Mouse (Mus musculus) embryonic fibroblast, embryonic 13.5 days (primary cell): ENCODE results near the gene Npas3. TPM values are rescaled to one million over a fixed set of nuclear protein-coding genes. Genes with fewer than 3 reads are reported as not detected.
A peak's percentile ranks its signal among the peaks of the same experiment; 100 is the strongest.

Source experiments
- H3K27ac ChIP-seq: 2 replicates; pipeline ENCODE4 v1.5.1; 2012; ENCODE audit warnings: low read length, control low read depth, inconsistent platforms; ENCODE audit not compliant: insufficient read depth
- H3K4me1 ChIP-seq: 2 replicates; pipeline ENCODE4 v1.6.1; 2011; ENCODE audit warnings: low read length; ENCODE audit not compliant: control insufficient read depth, insufficient read depth
- H3K4me3 ChIP-seq: 2 replicates; pipeline ENCODE4 v1.5.1; 2011; ENCODE audit warnings: mild to moderate bottlenecking, control low read depth, low read length; ENCODE audit not compliant: insufficient read depth
- CTCF ChIP-seq: IDR thresholded peaks from 2 replicates; pipeline ENCODE4 v1.5.1; 2011; ENCODE audit warnings: mild to moderate bottlenecking, control low read depth, low read length, moderate library complexity, borderline replicate concordance; ENCODE audit not compliant: insufficient read depth
- POLR2A ChIP-seq: IDR thresholded peaks from 2 replicates; pipeline ENCODE4 v1.6.1; 2011; ENCODE audit warnings: low read depth, mild to moderate bottlenecking, control low read depth, low read length, moderate library complexity
- polyA plus RNA-seq: library from polyadenylated mRNA; stranded (reverse); fragments of >200 nt; gene quantifications from 2 replicates; pipeline ENCODE4 v1.2.4, GENCODE M21; 2011; ENCODE audit warnings: low read depth; ENCODE audit not compliant: missing spikeins, insufficient read length

Gene Npas3
- polyA plus RNA-seq, 1 experiment = 6.6 TPM

GRCm38 (mm10) chr12:54068757-54069146 lies 820.3 kb downstream of the Npas3 start:
- no peak overlapping the region for H3K4me3 ChIP-seq
- H3K27ac ChIP-seq = no peak overlapping the region
- H3K4me1 ChIP-seq = no peaks in the 10 kb centered on the region
- no peak for TF ChIP-seq CTCF
- TF ChIP-seq POLR2A = no peak

GRCm38 (mm10) chr12:54074012-54074411 lies 825.5 kb downstream of the Npas3 start:
- TF ChIP-seq CTCF (no peak), POLR2A (no peak)
- Histone ChIP-seq H3K27ac (no peak overlapping the region), H3K4me3 (no peak overlapping the region), H3K4me1 (no peaks in the 10 kb centered on the region)

GRCm38 (mm10) chr12:54080996-54081395 lies 832.5 kb downstream of the Npas3 start:
- TF ChIP-seq POLR2A = no peak
- TF ChIP-seq CTCF = no peak
- no peaks in the 10 kb centered on the region for H3K4me1 ChIP-seq
- no peak overlapping the region for H3K27ac ChIP-seq
- H3K4me3 ChIP-seq = no peak overlapping the region

GRCm38 (mm10) chr12:54093729-54094128 lies 845.3 kb downstream of the Npas3 start:
- Histone ChIP-seq H3K4me1 (no peaks in the 10 kb centered on the region), H3K4me3 (no peak overlapping the region), H3K27ac (no peak overlapping the region)
- no peak for TF ChIP-seq CTCF
- no peak for TF ChIP-seq POLR2A

GRCm38 (mm10) chr12:54096492-54096891 lies 848.0 kb downstream of the Npas3 start:
- TF ChIP-seq POLR2A = no peak
- no peak for TF ChIP-seq CTCF
- no peak overlapping the region for H3K4me3 ChIP-seq
- H3K27ac ChIP-seq = no peak overlapping the region
- no peaks in the 10 kb centered on the region for H3K4me1 ChIP-seq

GRCm38 (mm10) chr12:54098136-54098535 lies 849.7 kb downstream of the Npas3 start:
- no peak overlapping the region for H3K27ac ChIP-seq
- H3K4me1 ChIP-seq = no peaks in the 10 kb centered on the region
- no peak overlapping the region for H3K4me3 ChIP-seq
- TF ChIP-seq CTCF = no peak
- no peak for TF ChIP-seq POLR2A

GRCm38 (mm10) chr12:54098785-54099184 lies 850.3 kb downstream of the Npas3 start:
- no peak overlapping the region for H3K27ac ChIP-seq
- H3K4me3 ChIP-seq = no peak overlapping the region
- H3K4me1 ChIP-seq = no peaks in the 10 kb centered on the region
- TF ChIP-seq CTCF (peak; percentile 94), POLR2A (no peak)

GRCm38 (mm10) chr12:54099458-54099857 lies 851.0 kb downstream of the Npas3 start:
- Histone ChIP-seq H3K27ac (no peak overlapping the region), H3K4me1 (no peaks in the 10 kb centered on the region), H3K4me3 (no peak overlapping the region)
- no peak for TF ChIP-seq CTCF
- no peak for TF ChIP-seq POLR2A

- Histone ChIP-seq H3K27ac (no peak overlapping the region), H3K4me1 (no peaks in the 10 kb centered on the region), H3K4me3 (no peak overlapping the region)
- TF ChIP-seq CTCF (no peak), POLR2A (no peak)
Measured at GRCm38 (mm10) chr12:54101307-54101870, 852.9 kb downstream of the Npas3 start.

- TF ChIP-seq POLR2A = no peak
- no peak for TF ChIP-seq CTCF
- H3K27ac ChIP-seq = no peak overlapping the region
- no peaks in the 10 kb centered on the region for H3K4me1 ChIP-seq
- H3K4me3 ChIP-seq = no peak overlapping the region
Measured at GRCm38 (mm10) chr12:54102500-54102899, 854.0 kb downstream of the Npas3 start.

- H3K4me3 ChIP-seq = no peak overlapping the region
- H3K4me1 ChIP-seq = no peaks in the 10 kb centered on the region
- H3K27ac ChIP-seq = no peak overlapping the region
- TF ChIP-seq POLR2A (no peak), CTCF (no peak)
Measured at GRCm38 (mm10) chr12:54105531-54105930, 857.1 kb downstream of the Npas3 start.
